Mouse (Mus musculus): ENCODE data around the gene Lrrc23.

The Lrrc23 gene

GRCm38 (mm10) chr6:124741842-124742241, 37.7 kb downstream of the Lrrc23 start:
- in situ Hi-C loops (cut with MboI, MseI) = no loop called here

GRCm38 (mm10) chr6:124740888-124741761, 38.4 kb downstream of the Lrrc23 start, which contains the start of gene Grcc10:
Gene Grcc10 (minus strand): TSS chr6:124741374.
- in situ Hi-C loops (cut with MboI, MseI) = no loop called here

DNA sequence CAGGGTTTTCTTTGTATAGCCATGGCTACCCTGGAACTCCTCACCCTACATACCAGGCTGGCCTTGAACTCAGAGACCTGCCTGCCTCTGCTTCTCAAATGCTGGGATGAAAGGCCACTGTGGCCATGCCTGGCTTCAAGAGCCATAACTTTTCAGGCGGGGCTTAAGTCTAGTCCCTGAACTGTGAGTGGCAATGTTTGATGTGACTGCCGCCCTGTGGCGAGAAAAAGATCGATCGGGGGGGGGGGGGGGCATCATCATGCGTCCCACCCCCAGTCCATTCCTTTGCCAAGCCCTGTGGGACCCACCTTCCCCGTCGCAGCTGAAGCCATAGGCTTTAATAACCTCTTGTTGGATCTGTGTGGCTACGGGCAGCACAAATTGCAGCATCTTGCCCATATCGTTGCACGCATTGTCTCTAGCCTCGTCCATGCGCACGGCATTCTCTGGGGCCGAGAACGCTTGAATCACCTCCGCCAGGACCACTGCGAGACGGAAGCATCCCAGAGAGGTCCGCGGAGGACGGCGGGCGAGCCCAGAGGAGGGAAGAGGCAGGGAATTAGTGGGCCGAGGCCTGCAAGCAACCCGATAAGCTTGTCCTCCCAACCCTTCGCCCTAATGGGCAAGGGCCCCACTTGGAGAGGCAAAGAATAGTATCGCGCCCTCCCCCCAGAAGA, 39.2 kb downstream of the Lrrc23 start:
- in situ Hi-C loops (cut with MboI, MseI) = no loop called here

DNA sequence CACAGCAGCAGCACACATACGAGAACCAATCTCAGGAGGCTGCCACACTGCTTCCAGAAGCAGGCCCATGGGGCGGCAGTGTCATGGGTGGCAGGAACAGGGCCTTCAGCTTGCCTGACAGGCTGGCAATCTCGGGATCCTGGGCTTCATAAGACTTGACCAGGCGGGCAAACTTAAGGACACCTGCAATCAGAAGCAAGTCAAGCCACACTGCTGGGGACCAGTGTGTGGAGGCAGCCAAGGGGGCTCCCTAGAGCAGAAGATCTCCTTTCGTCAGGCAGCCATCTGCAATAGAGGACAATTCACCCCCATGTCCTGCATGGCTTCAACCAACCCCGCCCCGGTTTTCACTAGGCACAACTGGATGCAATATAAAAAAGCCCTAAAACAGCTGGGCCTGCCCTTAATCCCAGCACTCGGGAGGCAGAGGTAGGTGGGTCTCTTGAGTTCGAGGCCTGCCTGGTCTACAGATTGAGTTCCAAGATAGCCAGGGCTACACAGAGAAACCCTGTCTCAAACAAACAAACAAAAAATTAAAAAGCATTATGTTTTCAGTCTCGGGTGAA, 40.2 kb downstream of the Lrrc23 start:
- in situ Hi-C loops (cut with MboI, MseI) = no loop called here

DNA sequence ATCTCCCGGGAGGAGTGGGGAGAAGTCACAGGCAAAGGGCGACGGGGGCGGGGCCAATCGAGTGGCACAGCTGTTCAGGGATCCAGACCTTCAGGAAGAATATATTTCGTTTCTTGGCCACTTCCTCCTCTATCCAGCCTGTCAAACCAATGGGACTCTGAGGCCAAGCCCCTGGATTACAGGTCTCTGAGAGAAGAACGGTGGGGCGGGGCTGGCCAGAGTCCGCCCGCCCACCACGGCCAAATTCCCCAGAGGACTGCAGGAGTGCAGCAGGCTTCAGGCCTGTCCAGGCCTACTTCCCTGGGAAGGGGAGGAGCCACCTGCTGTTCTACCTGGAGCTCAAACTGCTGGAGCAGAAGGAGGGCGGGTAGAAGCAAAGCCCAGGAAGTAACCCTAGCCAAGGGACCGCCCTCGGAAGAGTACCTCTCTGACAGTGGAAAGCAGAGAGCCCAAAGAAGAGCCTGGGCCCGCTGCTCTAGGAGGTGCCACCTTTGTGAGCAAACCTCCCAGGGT, 41.0 kb downstream of the Lrrc23 start, which contains the start of gene Ptpn6:
TSS of gene Ptpn6 (minus strand) at position 204 of the 513 bp plus-strand sequence.
- in situ Hi-C loops (cut with MboI, MseI) = no loop called here

- in situ Hi-C loops (cut with MboI, MseI) = no loop called here
These were observed 42.5 kb downstream of the Lrrc23 start for GRCm38 (mm10) chr6:124737040-124737439.

- in situ Hi-C loops (cut with MboI, MseI) = no loop called here
These were observed 45.1 kb downstream of the Lrrc23 start for GRCm38 (mm10) chr6:124734417-124734816.

- in situ Hi-C loops (cut with MboI, MseI) = no loop called here
These were observed 46.8 kb downstream of the Lrrc23 start for GRCm38 (mm10) chr6:124732476-124733370.

DNA sequence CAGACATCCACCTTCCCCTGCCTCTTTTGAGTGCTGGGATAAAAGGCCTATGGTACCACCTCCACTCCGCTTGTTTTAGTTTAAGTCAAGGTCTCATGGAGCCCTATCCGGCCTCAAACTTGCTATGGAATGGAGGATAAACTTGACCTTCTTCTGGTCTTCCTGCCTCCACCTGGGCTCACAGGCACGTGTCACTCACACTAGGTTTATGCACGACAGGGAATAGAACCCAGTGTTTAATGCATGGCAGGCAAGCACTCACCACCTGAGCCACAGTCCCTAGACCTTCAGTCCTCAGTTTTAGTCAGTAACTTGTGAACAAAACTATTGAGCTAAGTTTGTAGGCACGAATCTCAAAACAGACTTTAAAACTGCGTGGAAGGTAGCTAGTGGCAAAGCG, 48.5 kb downstream of the Lrrc23 start:
- in situ Hi-C loops (cut with MboI, MseI) = no loop called here

GRCm38 (mm10) chr6:124729850-124730705, 49.4 kb downstream of the Lrrc23 start:
- in situ Hi-C loops (cut with MboI, MseI) = no loop called here

DNA sequence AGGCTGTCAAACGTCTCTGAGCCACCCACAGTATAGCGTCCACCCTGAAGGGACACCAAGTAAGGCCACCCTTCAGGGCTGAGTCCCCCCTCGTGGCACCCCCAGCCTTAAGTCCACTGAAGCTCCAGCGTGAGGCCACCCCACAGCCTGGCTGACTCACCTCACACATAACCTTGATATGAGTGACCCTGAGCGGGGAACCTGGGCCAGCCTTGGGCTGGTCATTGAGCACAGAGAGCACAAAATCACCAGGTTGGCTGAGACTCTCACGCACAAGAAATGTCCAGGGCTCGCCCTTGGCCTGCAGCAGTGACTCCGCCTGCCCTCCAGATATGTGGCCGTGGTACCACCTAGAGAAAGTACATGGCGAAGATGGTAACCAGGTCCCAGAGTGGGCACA, 50.9 kb downstream of the Lrrc23 start:
- in situ Hi-C loops (cut with MboI, MseI) = no loop called here

- in situ Hi-C loops (cut with MboI, MseI) = no loop called here
These were observed 55.1 kb downstream of the Lrrc23 start for GRCm38 (mm10) chr6:124724472-124724871.

DNA sequence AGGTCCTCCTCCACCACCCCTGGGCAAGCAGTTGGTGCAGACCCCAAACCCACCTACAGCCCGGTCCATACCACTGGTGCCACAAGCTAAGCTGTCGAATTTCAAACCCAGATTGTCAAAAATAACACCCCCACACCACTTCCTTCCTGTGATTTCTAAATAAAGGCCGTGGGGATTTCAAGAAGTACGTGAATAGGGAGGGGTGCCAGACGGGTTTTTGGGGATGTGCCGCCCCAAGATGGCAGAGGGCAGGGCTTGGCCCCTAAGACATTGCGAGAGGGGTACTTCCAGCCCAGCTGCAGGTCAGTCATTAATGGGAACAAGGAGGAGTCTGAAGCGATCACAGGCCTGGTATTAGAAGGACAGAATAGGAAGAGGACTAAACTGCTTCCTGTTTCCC, 56.0 kb downstream of the Lrrc23 start:
- in situ Hi-C loops (cut with MboI, MseI) = no loop called here

GRCm38 (mm10) chr6:124722876-124723473, 56.6 kb downstream of the Lrrc23 start:
- in situ Hi-C loops (cut with MboI, MseI) = no loop called here

DNA sequence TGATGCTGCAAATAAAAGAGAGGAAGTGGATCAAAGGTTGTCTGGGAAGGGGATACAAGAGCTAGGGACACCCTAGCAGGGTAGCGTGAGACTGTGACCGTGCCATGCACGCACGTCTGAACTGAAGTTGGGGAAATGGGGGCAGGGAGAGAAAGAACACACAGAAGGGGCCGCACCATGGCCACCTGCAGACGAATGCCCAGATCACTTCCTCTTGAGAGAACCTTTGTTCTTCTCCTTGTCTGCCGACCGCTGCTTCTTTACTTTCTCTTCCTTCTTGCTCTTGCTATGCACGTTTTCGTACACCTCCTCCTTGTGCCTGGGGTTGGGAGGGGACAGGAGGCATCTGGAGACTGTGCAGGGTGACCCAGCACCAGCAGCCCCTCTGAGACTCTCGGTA, 58.6 kb downstream of the Lrrc23 start:
- in situ Hi-C loops (cut with MboI, MseI) = no loop called here
